25 mouse cellular contexts compared by ENCODE assay signal in the genomic region with DNA sequence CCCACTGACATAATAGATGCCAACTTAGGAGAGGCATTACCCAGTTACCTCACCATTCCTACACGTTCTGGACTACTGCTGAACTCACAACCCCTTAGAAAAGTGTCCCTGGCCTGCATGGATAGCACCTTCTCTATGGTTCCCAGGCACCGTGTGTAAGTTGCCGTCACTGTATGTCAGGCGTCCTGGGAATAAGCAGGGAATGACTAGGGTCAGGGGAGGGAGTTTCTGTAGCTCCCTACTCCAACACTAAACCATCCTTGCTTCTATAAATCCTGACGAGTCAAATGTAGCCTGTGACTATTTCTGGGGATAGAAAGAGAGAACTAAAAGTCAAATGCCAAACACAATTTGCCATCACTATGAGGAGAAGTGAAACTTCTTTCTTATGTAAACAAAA. TPM values are rescaled to one million over a fixed set of nuclear protein-coding genes. Genes with fewer than 3 reads are reported as not detected.
A peak's percentile ranks its signal among the peaks of the same experiment; 100 is the strongest.
DNase-seq lines count a peak whose midpoint lies in the region; ATAC-seq and TF ChIP-seq lines count a peak whose summit lies in the region.
"Had no signal": no experiment of that assay in that cellular context is flagged by ENCODE, and none has a peak within 500 bp of the region (broad histone marks: within the 10 kb centered on the region; RNA-seq: fewer than 3 reads in every experiment).

No protein-coding gene starts in this region.

- ATAC-seq in liver, embryonic 11.5 days (replicated peaks; ENCODE audit: low FRiP score), result no peak
- peak; percentile 41 for ATAC-seq in monocyte, adult 5-6 weeks (replicated peaks; ENCODE audit: insufficient number of reproducible peaks, low FRiP score, low TSS enrichment, poor library complexity, severe bottlenecking)
- no peak for ATAC-seq in forebrain, embryonic 11.5 days (replicated peaks; ENCODE audit: low FRiP score)
- no peak for ATAC-seq in megakaryocyte progenitor cell, adult 5-6 weeks (replicated peaks; ENCODE audit: poor library complexity)
- ATAC-seq: CD4-positive, CD25-positive, alpha-beta regulatory T cell, adult 4 months; forebrain, embryonic 16.5 days; inflammation-experienced regulatory T-cells, adult 6 months; liver, embryonic 12.5 days had no signal

- H3K4me1 ChIP-seq in liver, adult 2 months (ENCODE audit: control insufficient read depth, insufficient read depth, low read length), result no peaks in the 10 kb centered on the region; the same call in 1 of the 2 replicates
- no peaks in the 10 kb centered on the region for H3K4me1 ChIP-seq in liver, embryonic 11.5 days (replicated peaks; ENCODE audit: control insufficient read depth, insufficient read depth, low read length)
- H3K4me1 ChIP-seq in brown adipose tissue, adult 24 weeks (ENCODE audit: control insufficient read depth, insufficient read depth, insufficient read length, low read length), result peaks cover 8% of the 10 kb centered on the region
- H3K4me1 ChIP-seq in forebrain, embryonic 11.5 days (replicated peaks; ENCODE audit: control insufficient read depth, insufficient read depth, low read length), result no peaks in the 10 kb centered on the region
- H3K4me1 ChIP-seq: midbrain, embryonic 12.5 days had no signal

- H3K4me2 ChIP-seq in liver, embryonic 11.5 days, result no peak overlapping the region
- no peak overlapping the region for H3K4me2 ChIP-seq in forebrain, embryonic 11.5 days (ENCODE audit: low read depth, low read length, severe bottlenecking)
- H3K4me2 ChIP-seq: heart, embryonic 15.5 days; hindbrain, embryonic 14.5 days; liver, embryonic 12.5 days; lung, embryonic 14.5 days; midbrain, embryonic 12.5 days had no signal

- no peaks in the 10 kb centered on the region for H3K36me3 ChIP-seq in liver, adult 2 months (ENCODE audit: control insufficient read depth, insufficient read depth, low read length)
- H3K36me3 ChIP-seq in liver, embryonic 11.5 days (ENCODE audit: control insufficient read depth, insufficient read depth, low read length), result no peaks in the 10 kb centered on the region
- H3K36me3 ChIP-seq in forebrain, embryonic 11.5 days (ENCODE audit: control insufficient read depth, insufficient read depth, low read length), result no peaks in the 10 kb centered on the region
- H3K36me3 ChIP-seq: embryonic facial prominence, embryonic 10.5 days; liver, embryonic 12.5 days; midbrain, embryonic 12.5 days had no signal

- DNase-seq in heart, adult 11 months, result peak; percentile 89
- no peak for DNase-seq in heart, adult 8-10 months (ENCODE audit: low spot score)
- DNase-seq in liver, adult 2 months (ENCODE audit: extremely low read depth, low read depth, low spot score), result peak; percentile 26
- no peak for DNase-seq in liver, embryonic 11.5 days (ENCODE audit: low spot score)
- DNase-seq in forebrain, embryonic 11.5 days (ENCODE audit: low spot score), result no peak
- DNase-seq: cerebellum, adult 8-10 months; gastrocnemius, postnatal 14 days; heart, postnatal 4 days; kidney, adult 8-10 months; kidney, postnatal 14 days; layer of hippocampus, postnatal 36 days; lung, embryonic 14.5 days; lung, postnatal 36 days had no signal

- WGBS in liver, adult 2 months, result 72% methylated on average over 5 of the region's 5 CpGs
- 77% methylated on average over 5 of the region's 5 CpGs for WGBS in liver, embryonic 11.5 days
- 84% methylated on average over 5 of the region's 5 CpGs for WGBS in forebrain, embryonic 11.5 days

- no peak overlapping the region for H3K4me3 ChIP-seq in liver, adult 2 months (ENCODE audit: insufficient read depth, low read depth, low read length)
- H3K4me3 ChIP-seq in liver, embryonic 11.5 days (ENCODE audit: low read depth, low read length), result no peak overlapping the region
- H3K4me3 ChIP-seq in brown adipose tissue, adult 24 weeks (ENCODE audit: insufficient read depth, low read depth, low read length), result no peak overlapping the region
- no peak overlapping the region for H3K4me3 ChIP-seq in forebrain, embryonic 11.5 days (ENCODE audit: low read depth, low read length)
- H3K4me3 ChIP-seq: embryonic facial prominence, embryonic 10.5 days; heart, embryonic 15.5 days; layer of hippocampus, adult 2 months; liver, embryonic 12.5 days; midbrain, embryonic 12.5 days had no signal

- TF ChIP-seq POLR2A in liver, adult 2 months (IDR thresholded peaks at IDR 0.05; ENCODE audit: extremely low read depth, insufficient read depth, low read length), result no peak

- H3K27ac ChIP-seq in liver, adult 2 months (replicated peaks; ENCODE audit: insufficient read depth, low read depth, low read length), result peak overlapping the region; percentile 38; the same call in 1 of the 2 replicates
- H3K27ac ChIP-seq in liver, embryonic 11.5 days (ENCODE audit: low read depth, low read length), result no peak overlapping the region
- peak overlapping the region; percentile 28 for H3K27ac ChIP-seq in brown adipose tissue, adult 24 weeks (replicated peaks; ENCODE audit: low read depth, low read length)
- no peak overlapping the region for H3K27ac ChIP-seq in forebrain, embryonic 11.5 days (ENCODE audit: low read depth, low read length)
- H3K27ac ChIP-seq: embryonic facial prominence, embryonic 10.5 days; heart, embryonic 15.5 days; hindbrain, embryonic 14.5 days; layer of hippocampus, adult 2 months; liver, embryonic 12.5 days; midbrain, embryonic 12.5 days had no signal

- TF ChIP-seq CTCF in liver, adult 2 months (IDR thresholded peaks at IDR 0.05; ENCODE audit: low read depth, low read length), result no peak

- no peaks in the 10 kb centered on the region for H3K79me2 ChIP-seq in liver, adult 2 months (ENCODE audit: control insufficient read depth, insufficient read depth, low read length)

- H3K9me3 ChIP-seq in liver, embryonic 11.5 days (ENCODE audit: control insufficient read depth, low read length), result no peaks in the 10 kb centered on the region
- H3K9me3 ChIP-seq in forebrain, embryonic 11.5 days (ENCODE audit: control insufficient read depth, low read length), result no peaks in the 10 kb centered on the region
- H3K9me3 ChIP-seq: embryonic facial prominence, embryonic 10.5 days; heart, embryonic 15.5 days; liver, embryonic 12.5 days; midbrain, embryonic 12.5 days had no signal

- no peaks in the 10 kb centered on the region for H3K27me3 ChIP-seq in liver, adult 2 months (ENCODE audit: control insufficient read depth, insufficient read depth, low read length)
- H3K27me3 ChIP-seq in liver, embryonic 11.5 days (replicated peaks; ENCODE audit: control insufficient read depth, insufficient read depth, low read length), result no peaks in the 10 kb centered on the region
- H3K27me3 ChIP-seq in forebrain, embryonic 11.5 days (ENCODE audit: control insufficient read depth, insufficient read depth, low read length), result no peaks in the 10 kb centered on the region
- H3K27me3 ChIP-seq: heart, embryonic 15.5 days; liver, embryonic 12.5 days; midbrain, embryonic 12.5 days had no signal

- H3K9ac ChIP-seq in liver, adult 2 months (ENCODE audit: low read depth, low read length), result no peak overlapping the region
- H3K9ac ChIP-seq in liver, embryonic 11.5 days (ENCODE audit: low read depth, low read length), result no peak overlapping the region
- H3K9ac ChIP-seq in forebrain, embryonic 11.5 days (ENCODE audit: low read length), result no peak overlapping the region
- H3K9ac ChIP-seq: heart, embryonic 15.5 days; hindbrain, embryonic 14.5 days; liver, embryonic 12.5 days; lung, embryonic 14.5 days; midbrain, embryonic 12.5 days had no signal

RNA-seq across cellular contexts. Expression of a gene that starts 17.1 kb away (rescaled TPM):
- total RNA-seq in heart, adult 8-10 months (2022), result 100 to 1,000 TPM; 312 to 410 (median 362) TPM
- total RNA-seq in liver, adult 2 months (2014; rRNA removed), result 5.4 and 7.4 TPM in 2 replicates
- polyA plus RNA-seq in liver, adult 2 months (2012; rRNA removed), result 2.7 and 2.9 TPM in 2 replicates
- 24.1 and 26.7 TPM in 2 replicates for polyA plus RNA-seq in liver, embryonic 11.5 days (2014; fragmentation: Nextera tagmentation; extraction: Ambion mirVana)
- polyA plus RNA-seq in brown adipose tissue, adult 24 weeks (2012; ENCODE audit: insufficient read depth, insufficient read length, missing spikeins), result 10.6 and 11.7 TPM in 2 replicates
- total RNA-seq in monocyte, adult 5-6 weeks (2017), result 102 to 129 TPM (median 116 TPM) in 3 replicates
- polyA plus RNA-seq in forebrain, embryonic 11.5 days (2014; fragmentation: Nextera tagmentation; extraction: Ambion mirVana), result 13.1 and 13.9 TPM in 2 replicates
- 22.8 and 24.8 TPM in 2 replicates for total RNA-seq in megakaryocyte progenitor cell, adult 5-6 weeks (2015)
- 28.6 and 30.1 TPM in 2 replicates for total RNA-seq in megakaryocyte progenitor cell, adult 5-6 weeks (2017)

Comparison
In these comparisons a context has a peak if more than half of its experiments do, and no peak if none do; other contexts are left out.
1. DNase-seq: peak in heart, adult 11 months (single experiment) and liver, adult 2 months (single experiment); none in heart, adult 8-10 months (single experiment), liver, embryonic 11.5 days (single experiment) and forebrain, embryonic 11.5 days (single experiment).
2. H3K27ac ChIP-seq: peak in liver, adult 2 months (single experiment) and brown adipose tissue, adult 24 weeks (single experiment); none in liver, embryonic 11.5 days (single experiment) and forebrain, embryonic 11.5 days (single experiment).